22 mouse cellular contexts compared by ENCODE assay signal in genomic region chr2:69441656-69442055, GRCm38 (mm10).
"Had no signal": no experiment of that assay in that cellular context is flagged by ENCODE, and none has a peak within 500 bp of the region (broad histone marks: within the 10 kb centered on the region; RNA-seq: fewer than 3 reads in every experiment).

No protein-coding gene starts in this region.

- H3K36me3 ChIP-seq: heart, embryonic 10.5 days; heart, embryonic 12.5 days; hindbrain, embryonic 12.5 days; intestine, embryonic 15.5 days; limb, embryonic 10.5 days; limb, embryonic 12.5 days had no signal

- H3K27ac ChIP-seq: gastrocnemius, adult 2 months; heart, embryonic 10.5 days; hindbrain, embryonic 10.5 days; hindbrain, embryonic 12.5 days; hindbrain, embryonic 14.5 days; intestine, embryonic 15.5 days; kidney, embryonic 15.5 days; kidney, postnatal 0 days; limb, embryonic 10.5 days; limb, embryonic 12.5 days had no signal

- DNase-seq: gastrocnemius, adult 2 months; gastrocnemius, postnatal 10 days; gastrocnemius, postnatal 25 days; heart, postnatal 10 days; heart, postnatal 4 days; kidney, adult 2 months; kidney, adult 9 months; kidney, postnatal 14 days; kidney, postnatal 36 days; layer of hippocampus, adult 9-11 months; layer of hippocampus, postnatal 36 days; liver had no signal

- H3K4me1 ChIP-seq: heart, embryonic 10.5 days; heart, embryonic 12.5 days; hindbrain, embryonic 10.5 days; hindbrain, embryonic 12.5 days; intestine, embryonic 15.5 days; limb, embryonic 10.5 days; limb, embryonic 12.5 days had no signal

- H3K4me3 ChIP-seq: gastrocnemius, adult 2 months; heart, embryonic 10.5 days; heart, embryonic 12.5 days; hindbrain, embryonic 10.5 days; hindbrain, embryonic 12.5 days; intestine, embryonic 15.5 days; kidney, embryonic 15.5 days; limb, embryonic 10.5 days; limb, embryonic 12.5 days had no signal

- H3K27me3 ChIP-seq: heart, embryonic 12.5 days; hindbrain, embryonic 12.5 days; intestine, embryonic 15.5 days; kidney, embryonic 15.5 days; limb, embryonic 12.5 days had no signal

- H3K9ac ChIP-seq: heart, embryonic 12.5 days; hindbrain, embryonic 12.5 days; hindbrain, embryonic 14.5 days; intestine, embryonic 15.5 days; kidney, embryonic 15.5 days; limb, embryonic 12.5 days had no signal
